In the genomic region with DNA sequence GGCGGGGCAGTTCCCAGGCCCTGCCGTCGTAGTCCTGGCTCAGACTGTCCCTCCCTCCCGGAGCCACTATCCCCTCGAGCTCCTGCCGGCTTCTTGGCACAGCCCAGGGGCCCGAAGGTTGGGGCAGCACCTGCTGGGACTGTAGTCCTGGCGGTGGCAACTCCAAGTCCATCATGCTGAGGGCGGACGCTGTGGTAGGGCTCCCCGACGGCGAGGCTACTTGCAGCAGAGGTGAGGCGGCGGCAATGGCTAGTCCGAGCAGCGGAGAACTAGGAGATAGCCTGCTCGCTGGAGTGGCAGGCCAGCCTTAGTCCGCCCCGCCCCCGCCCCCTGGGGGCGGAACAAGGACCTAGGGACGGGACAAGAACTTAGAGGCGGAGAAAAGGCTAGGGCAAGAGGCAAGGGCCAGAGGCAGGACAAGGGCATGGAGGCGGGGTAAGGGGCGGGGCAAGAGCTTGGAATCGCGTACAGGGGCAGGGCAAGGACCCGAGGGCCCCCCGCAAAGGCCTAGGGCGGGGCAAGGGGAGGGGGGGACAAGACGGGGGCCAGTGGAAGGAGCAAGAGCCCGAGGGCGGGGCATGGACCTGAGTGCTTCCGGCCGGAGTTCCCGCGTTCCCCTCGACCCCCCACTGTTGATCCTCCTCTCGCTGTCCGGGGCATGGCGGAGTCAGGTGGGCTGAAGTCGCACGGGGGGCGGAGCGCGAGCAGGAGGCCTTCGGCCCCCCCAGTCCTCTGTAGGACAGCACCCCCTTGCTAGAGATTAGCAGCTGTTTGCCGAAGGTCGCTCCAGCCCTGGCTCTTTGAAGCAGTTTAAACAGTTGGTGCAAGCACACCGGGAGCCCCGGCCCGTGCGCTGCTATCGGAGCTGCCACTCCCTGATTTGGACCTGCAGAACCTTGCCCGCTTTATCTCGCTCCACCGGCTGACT, we compare ENCODE assay signal across 8 mouse cellular contexts. TPM values are rescaled to one million over a fixed set of nuclear protein-coding genes. Genes with fewer than 3 reads are reported as not detected.
DNase-seq lines count a peak whose midpoint lies in the region; ATAC-seq and TF ChIP-seq lines count a peak whose summit lies in the region.

A gene (minus strand): TSS at position 408 of the 928 bp plus-strand sequence.

- H3K9me3 ChIP-seq in heart, embryonic 12.5 days (replicated peaks), result peaks cover 3% of the 10 kb centered on the region; the same call in 1 of the 2 replicates
- H3K9me3 ChIP-seq in kidney, postnatal 0 days (replicated peaks; ENCODE audit: low read length), result no peaks in the 10 kb centered on the region
- H3K9me3 ChIP-seq in liver, embryonic 11.5 days (ENCODE audit: control insufficient read depth, low read length), result no peaks in the 10 kb centered on the region
- peaks cover 3% of the 10 kb centered on the region; the same call in 1 of the 2 replicates for H3K9me3 ChIP-seq in stomach, embryonic 14.5 days (ENCODE audit: control insufficient read depth, low read depth, low read length)

- peak within 1 kb of the TSS; percentile 83 for H3K4me3 ChIP-seq in heart, embryonic 12.5 days
- H3K4me3 ChIP-seq in kidney, postnatal 0 days (replicated peaks; ENCODE audit: low read depth, low read length), result peak within 1 kb of the TSS; percentile 78
- H3K4me3 ChIP-seq in liver, embryonic 11.5 days (ENCODE audit: low read depth, low read length), result peak within 1 kb of the TSS; percentile 73
- H3K4me3 ChIP-seq in stomach, embryonic 14.5 days (ENCODE audit: low read depth, low read length), result peak within 1 kb of the TSS; percentile 95

- peak within 1 kb of the TSS; percentile 96 for H3K9ac ChIP-seq in heart, embryonic 12.5 days
- peak within 1 kb of the TSS; percentile 91 for H3K9ac ChIP-seq in kidney, postnatal 0 days (ENCODE audit: low read depth, low read length)
- H3K9ac ChIP-seq in liver, embryonic 11.5 days (ENCODE audit: low read depth, low read length), result peak within 1 kb of the TSS; percentile 90
- H3K9ac ChIP-seq in stomach, embryonic 14.5 days (replicated peaks; ENCODE audit: low read depth, low read length), result peak within 1 kb of the TSS; percentile 92

- peak; percentile 66 for TF ChIP-seq CTCF in kidney, postnatal 0 days (IDR thresholded peaks at IDR 0.05; ENCODE audit: low read depth)

- peak; percentile 92 for DNase-seq in CD4-positive helper T cell, adult 2 months (ENCODE audit: low read depth, low spot score)
- peak; percentile 32 for DNase-seq in brain, embryonic 18.5 days (ENCODE audit: low read depth, low spot score)
- DNase-seq in kidney, postnatal 0 days (ENCODE audit: low spot score), result peak; percentile 99
- peak; percentile 99 for DNase-seq in liver, embryonic 11.5 days (ENCODE audit: low spot score)
- peak; percentile 90 for DNase-seq in naive thymus-derived CD4-positive, alpha-beta T cell, adult 2 months (ENCODE audit: low read depth)

- H3K27ac ChIP-seq in heart, embryonic 12.5 days (ENCODE audit: poor library complexity, severe bottlenecking), result peak within 1 kb of the TSS; percentile 99
- H3K27ac ChIP-seq in kidney, postnatal 0 days, result peak within 1 kb of the TSS; percentile 99
- H3K27ac ChIP-seq in liver, embryonic 11.5 days (ENCODE audit: low read depth, low read length), result peak within 1 kb of the TSS; percentile 99
- peak within 1 kb of the TSS; percentile 97 for H3K27ac ChIP-seq in stomach, embryonic 14.5 days (ENCODE audit: low read length)

- peaks cover 46% of the 10 kb centered on the region for H3K4me1 ChIP-seq in heart, embryonic 12.5 days (replicated peaks)
- H3K4me1 ChIP-seq in kidney, postnatal 0 days (replicated peaks; ENCODE audit: insufficient read depth, low read length), result peaks cover 22% of the 10 kb centered on the region
- peaks cover 36% of the 10 kb centered on the region for H3K4me1 ChIP-seq in liver, embryonic 11.5 days (replicated peaks; ENCODE audit: control insufficient read depth, insufficient read depth, low read length)
- peaks cover 26% of the 10 kb centered on the region for H3K4me1 ChIP-seq in stomach, embryonic 14.5 days (ENCODE audit: control insufficient read depth, insufficient read depth, low read length)

- WGBS in heart, embryonic 12.5 days, result under 1% methylated on average over 58 of the region's 58 CpGs
- WGBS in kidney, postnatal 0 days, result under 1% methylated on average over 55 of the region's 58 CpGs
- WGBS in liver, embryonic 11.5 days, result under 1% methylated on average over 56 of the region's 58 CpGs
- under 1% methylated on average over 58 of the region's 58 CpGs for WGBS in stomach, embryonic 14.5 days

- no peaks in the 10 kb centered on the region for H3K36me3 ChIP-seq in heart, embryonic 12.5 days
- no peaks in the 10 kb centered on the region for H3K36me3 ChIP-seq in kidney, postnatal 0 days (ENCODE audit: insufficient read depth, low read length)
- H3K36me3 ChIP-seq in liver, embryonic 11.5 days (ENCODE audit: control insufficient read depth, insufficient read depth, low read length), result no peaks in the 10 kb centered on the region
- no peaks in the 10 kb centered on the region; the same call in 1 of the 2 replicates for H3K36me3 ChIP-seq in stomach, embryonic 14.5 days (ENCODE audit: control insufficient read depth, insufficient read depth, low read length)

- no peaks in the 10 kb centered on the region for H3K27me3 ChIP-seq in heart, embryonic 12.5 days (replicated peaks)
- no peaks in the 10 kb centered on the region for H3K27me3 ChIP-seq in kidney, postnatal 0 days (ENCODE audit: insufficient read depth, low read length)
- H3K27me3 ChIP-seq in liver, embryonic 11.5 days (replicated peaks; ENCODE audit: control insufficient read depth, insufficient read depth, low read length), result no peaks in the 10 kb centered on the region
- no peaks in the 10 kb centered on the region for H3K27me3 ChIP-seq in stomach, embryonic 14.5 days (ENCODE audit: control insufficient read depth, insufficient read depth, low read length)

- ATAC-seq in erythroid progenitor cell, adult 5-6 weeks (replicated peaks; ENCODE audit: low FRiP score, poor library complexity, severe bottlenecking), result peak; percentile 81
- peak; percentile 93 for ATAC-seq in heart, embryonic 12.5 days (ENCODE audit: insufficient number of reproducible peaks, low FRiP score)
- peak; percentile 93 for ATAC-seq in kidney, postnatal 0 days (replicated peaks; ENCODE audit: low FRiP score, low read depth)
- peak; percentile 91 for ATAC-seq in liver, embryonic 11.5 days (replicated peaks; ENCODE audit: low FRiP score)
- peak; percentile 92 for ATAC-seq in stomach, embryonic 14.5 days (ENCODE audit: insufficient number of reproducible peaks, insufficient read depth, low FRiP score, low read depth)

- peak within 1 kb of the TSS; percentile 79 for H3K4me2 ChIP-seq in heart, embryonic 12.5 days
- H3K4me2 ChIP-seq in kidney, postnatal 0 days (ENCODE audit: low read length), result peak within 1 kb of the TSS; percentile 75
- H3K4me2 ChIP-seq in liver, embryonic 11.5 days, result peak within 1 kb of the TSS; percentile 67
- H3K4me2 ChIP-seq in stomach, embryonic 14.5 days (replicated peaks; ENCODE audit: low read depth, low read length), result peak within 1 kb of the TSS; percentile 79

RNA-seq across cellular contexts. Expression of the gene that starts here (rescaled TPM):
- 83.6 and 99.3 TPM in 2 replicates for total RNA-seq in erythroid progenitor cell, adult 5-6 weeks (2015; ENCODE audit: low replicate concordance)
- 63.1 and 65.1 TPM in 2 replicates for total RNA-seq in erythroid progenitor cell, adult 5-6 weeks (2017; ENCODE audit: low replicate concordance)
- 47.9 and 48.8 TPM in 2 replicates for polyA plus RNA-seq in heart, embryonic 12.5 days (2016; fragmentation: Nextera tagmentation; extraction: Ambion mirVana)
- 96.6 and 97.0 TPM in 2 replicates for polyA plus RNA-seq in kidney, postnatal 0 days (2015; fragmentation: Nextera tagmentation; extraction: Ambion mirVana)
- 69.6 and 77.5 TPM in 2 replicates for polyA plus RNA-seq in liver, embryonic 11.5 days (2014; fragmentation: Nextera tagmentation; extraction: Ambion mirVana)
- 88.4 and 92.8 TPM in 2 replicates for polyA plus RNA-seq in stomach, embryonic 14.5 days (2014; fragmentation: Nextera tagmentation; extraction: Ambion mirVana)

Comparison
In these comparisons a context has a peak if more than half of its experiments do, and no peak if none do; other contexts are left out.
1. Peak in every context shown above with its lines: DNase-seq, ATAC-seq, H3K4me3 ChIP-seq and H3K27ac ChIP-seq.
2. DNase-seq: peak in every context shown above with its lines; median percentile 99 in kidney, postnatal 0 days; 99 in liver, embryonic 11.5 days; 92 in CD4-positive helper T cell, adult 2 months; 90 in naive thymus-derived CD4-positive, alpha-beta T cell, adult 2 months; 32 in brain, embryonic 18.5 days.